In the genomic region with DNA sequence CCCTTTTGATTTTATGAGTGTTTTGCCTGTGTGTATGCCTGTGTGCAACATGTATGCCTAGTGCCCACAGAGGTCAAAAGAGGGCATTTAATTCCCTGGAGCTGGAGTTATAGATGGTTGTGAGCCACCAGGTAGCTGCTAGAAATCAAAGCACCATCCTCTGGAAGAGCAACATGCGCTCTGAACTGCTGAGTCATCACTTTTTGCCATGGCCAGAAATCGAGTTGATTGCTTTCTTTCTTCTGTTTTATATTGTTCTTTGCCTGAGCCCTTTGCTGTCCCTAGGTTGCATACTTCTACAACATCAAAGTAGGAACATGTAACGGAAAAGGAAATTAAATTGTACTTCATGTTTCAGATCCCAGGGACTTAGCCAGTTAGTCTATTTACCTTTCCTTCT, we compare ENCODE assay signal across 26 mouse cellular contexts.
"Had no signal": no experiment of that assay in that cellular context is flagged by ENCODE, and none has a peak within 500 bp of the region (broad histone marks: within the 10 kb centered on the region; RNA-seq: fewer than 3 reads in every experiment).

No protein-coding gene starts in this region.

- H3K4me3 ChIP-seq: gastrocnemius, adult 2 months; heart, embryonic 10.5 days; heart, embryonic 12.5 days; hindbrain, embryonic 10.5 days; hindbrain, embryonic 12.5 days; intestine, embryonic 15.5 days; left cerebral cortex, adult 2 months; limb, embryonic 10.5 days; limb, embryonic 12.5 days; liver, embryonic 12.5 days had no signal

- H3K9me3 ChIP-seq: heart, embryonic 10.5 days; heart, embryonic 12.5 days; hindbrain, embryonic 10.5 days; hindbrain, embryonic 12.5 days; intestine, embryonic 15.5 days; limb, embryonic 10.5 days; limb, embryonic 12.5 days; liver, embryonic 12.5 days had no signal

- H3K27ac ChIP-seq: heart, embryonic 10.5 days; hindbrain, embryonic 10.5 days; hindbrain, embryonic 12.5 days; hindbrain, embryonic 14.5 days; intestine, embryonic 15.5 days; left cerebral cortex, adult 2 months; limb, embryonic 10.5 days; limb, embryonic 12.5 days; liver, embryonic 12.5 days; liver, embryonic 14.5 days had no signal

- H3K36me3 ChIP-seq: intestine, embryonic 15.5 days had no signal

- DNase-seq: gastrocnemius, adult 2 months; gastrocnemius, postnatal 10 days; gastrocnemius, postnatal 25 days; heart, adult 18-20 months; heart, postnatal 10 days; heart, postnatal 4 days; kidney, adult 18-20 months; kidney, adult 8-10 months; kidney, postnatal 10 days; kidney, postnatal 25 days; kidney, postnatal 4 days; liver had no signal

- ATAC-seq: hindbrain, embryonic 16.5 days; inflammation-experienced regulatory T-cells, adult 6 months; intestine, embryonic 15.5 days; intestine, postnatal 0 days; liver, embryonic 12.5 days had no signal

- H3K27me3 ChIP-seq: heart, embryonic 12.5 days; hindbrain, embryonic 12.5 days; intestine, embryonic 15.5 days; limb, embryonic 12.5 days; liver, embryonic 12.5 days had no signal

- H3K4me2 ChIP-seq: heart, embryonic 12.5 days; hindbrain, embryonic 12.5 days; hindbrain, embryonic 14.5 days; intestine, embryonic 15.5 days; limb, embryonic 12.5 days; liver, embryonic 12.5 days had no signal

- H3K9ac ChIP-seq: heart, embryonic 12.5 days; hindbrain, embryonic 12.5 days; hindbrain, embryonic 14.5 days; intestine, embryonic 15.5 days; limb, embryonic 12.5 days; liver, embryonic 12.5 days; liver, embryonic 14.5 days had no signal
